Mouse (Mus musculus) E14TG2a.4 (cell line): ENCODE data around the gene Elk3.

Experiments used
- CTCF ChIP-seq: conservative IDR thresholded peaks from 2 replicates; pipeline ENCODE4 v1.5.1; 2014; ENCODE audit warnings: low read length
- NANOG ChIP-seq: IDR thresholded peaks from 2 replicates; pipeline ENCODE4 v1.6.1; 2014; ENCODE audit warnings: borderline replicate concordance, low read length, mixed read lengths
- POU5F1 ChIP-seq: IDR thresholded peaks from 2 replicates; pipeline ENCODE4 v1.6.1; 2014; ENCODE audit warnings: low read length, borderline replicate concordance

DNA sequence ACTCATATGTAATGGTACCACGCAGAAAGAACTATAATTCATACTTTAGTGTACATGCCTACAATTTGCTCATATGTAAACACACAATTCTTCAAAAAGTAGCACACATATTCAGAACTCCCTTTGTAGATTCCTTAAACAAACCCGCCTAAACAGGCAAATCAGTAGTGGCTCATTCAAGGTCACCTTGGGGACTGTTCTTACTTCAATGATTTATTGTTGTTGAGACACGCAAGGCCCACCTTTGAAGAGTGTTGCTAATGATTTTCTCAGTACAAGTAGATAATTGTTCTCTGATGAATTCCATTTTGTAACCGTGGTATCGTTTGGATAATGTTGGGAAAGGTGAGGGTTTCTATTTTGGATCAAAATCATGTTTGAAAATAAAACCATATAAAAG is 17.4 kb upstream of the Elk3 start:
- TF ChIP-seq CTCF (no peak), NANOG (no peak), POU5F1 (no peak)
